Mouse (Mus musculus): Measurements from ENCODE around the gene Nol12.

GRCm38 (mm10) chr15:78926021-78926919, 8.5 kb upstream of the Nol12 start, which contains the start of gene Lgals1:
- no peak for TF ChIP-seq EP300 (IDR thresholded peaks at IDR 0.05; ENCODE audit: insufficient read depth, low read depth, low read length)
- TF ChIP-seq POLR2A (IDR thresholded peaks at IDR 0.05; ENCODE audit: insufficient read depth, low read length) = peak; percentile 30
- TF ChIP-seq CTCF (IDR thresholded peaks at IDR 0.05; ENCODE audit: low read depth, low read length) = no peak
